Mouse (Mus musculus) stomach, embryonic 15.5 days (tissue): ENCODE data around the gene Adh4. TPM values are rescaled to one million over a fixed set of nuclear protein-coding genes. Genes with fewer than 3 reads are reported as not detected.
A peak's percentile ranks its signal among the peaks of the same experiment; 100 is the strongest.
"Not testable (repeated sequence)": the region's sequence is repeated elsewhere in the genome, so short reads cannot be mapped to it uniquely, and the experiment has no call there.

ENCODE experiments used
- ATAC-seq: fragments of 200-750 bp; cut with Nextera tagmentation; 2 replicates; pipeline ENCODE4 v1.8.0; 2017; ENCODE audit warnings: low read depth, moderate number of reproducible peaks, moderate TSS enrichment; ENCODE audit not compliant: insufficient read depth, low FRiP score
- H3K27ac ChIP-seq: fragments of 300-500 bp; sonication (generic); 2 replicates; pipeline ENCODE4 v1.5.1; 2015; ENCODE audit warnings: mild to moderate bottlenecking, inconsistent platforms
- H3K27me3 ChIP-seq: fragments of 300-500 bp; sonication (generic); replicated peaks from 2 replicates; pipeline ENCODE4 v1.6.1; 2015; ENCODE audit warnings: inconsistent platforms
- H3K36me3 ChIP-seq: fragments of 300-500 bp; sonication (generic); 2 replicates; pipeline ENCODE4 v1.6.1; 2015; ENCODE audit warnings: inconsistent platforms
- H3K4me1 ChIP-seq: fragments of 300-500 bp; sonication (generic); 2 replicates; pipeline ENCODE4 v1.6.1; 2015; ENCODE audit warnings: inconsistent platforms
- H3K4me2 ChIP-seq: fragments of 300-500 bp; sonication (generic); 2 replicates; pipeline ENCODE4 v1.6.1; 2015; ENCODE audit warnings: mild to moderate bottlenecking, inconsistent platforms
- H3K4me3 ChIP-seq: fragments of 300-500 bp; sonication (generic); replicated peaks from 2 replicates; pipeline ENCODE4 v1.5.1; 2015; ENCODE audit warnings: inconsistent platforms
- H3K9ac ChIP-seq: fragments of 300-500 bp; sonication (generic); 2 replicates; pipeline ENCODE4 v1.6.1; 2015; ENCODE audit warnings: inconsistent platforms
- H3K9me3 ChIP-seq: fragments of 300-500 bp; sonication (generic); 2 replicates; pipeline ENCODE4 v1.6.1; 2016; ENCODE audit warnings: inconsistent platforms
- WGBS: fragments of 180-500 bp; shearing (Covaris S2); methylation state at CpG from one replicate; pipeline ENCODE4 v1.1.7; 2015; 5-methylcytosine and 5-hydroxymethylcytosine counted together
- polyA plus RNA-seq: library from polyadenylated mRNA; unstranded; fragments of >200 nt; fragmentation: Nextera tagmentation; extraction: Ambion mirVana; gene quantifications from 2 replicates; pipeline ENCODE4 v1.2.1, GENCODE M21; 2015

The Adh4 gene
- polyA plus RNA-seq, 1 experiment from 2014 or later, result not detected

DNA sequence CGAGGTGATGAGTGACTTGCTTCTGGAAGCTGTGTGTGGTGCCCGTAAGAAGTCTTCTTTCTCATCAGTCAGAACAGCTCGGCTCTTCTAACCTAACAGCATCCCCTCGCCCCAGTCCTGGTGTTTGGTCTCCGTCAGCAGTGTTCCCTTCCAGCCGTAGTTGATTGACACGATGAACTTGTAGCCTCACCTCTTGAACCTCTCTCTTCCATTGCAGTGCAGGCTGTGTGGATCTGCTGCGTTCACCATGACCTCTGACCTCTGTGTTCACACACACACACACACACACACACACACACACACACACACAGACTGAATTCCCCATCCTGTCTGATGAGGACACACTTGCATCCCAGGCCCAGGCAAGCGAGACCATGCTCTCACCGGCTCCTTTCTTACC lies 36.9 kb downstream of the Adh4 start:
- Histone ChIP-seq H3K27me3 (no peaks in the 10 kb centered on the region), H3K4me1 (no peaks in the 10 kb centered on the region), H3K27ac (no peak overlapping the region), H3K36me3 (peaks cover 27% of the 10 kb centered on the region), H3K4me3 (no peak overlapping the region), H3K9ac (no peak overlapping the region), H3K4me2 (no peak overlapping the region), H3K9me3 (no peaks in the 10 kb centered on the region)
- 79% methylated on average over 10 of the region's 10 CpGs for WGBS
- ATAC-seq, result no peak

DNA sequence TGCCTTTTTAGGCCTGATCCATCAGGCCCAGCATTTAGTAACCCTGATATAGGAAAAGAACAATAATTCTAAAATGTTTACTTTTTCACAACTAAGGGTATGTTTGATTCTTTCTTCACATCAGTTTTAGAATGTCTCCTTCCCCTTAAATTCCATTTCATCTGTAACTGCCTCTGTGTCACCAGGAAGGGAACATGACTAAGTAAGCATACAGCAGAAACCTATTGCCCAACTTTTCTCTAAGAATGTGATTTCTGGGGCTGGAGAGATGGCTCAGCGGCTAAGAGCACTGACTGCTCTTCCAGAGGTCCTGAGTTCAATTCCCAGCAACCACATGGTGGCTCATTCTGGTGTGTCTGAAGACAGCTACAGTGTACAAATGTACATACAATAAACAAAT lies 39.0 kb downstream of the Adh4 start:
- H3K9ac ChIP-seq, result no peak overlapping the region
- peaks cover 26% of the 10 kb centered on the region for H3K36me3 ChIP-seq
- H3K27me3 ChIP-seq, result no peaks in the 10 kb centered on the region
- H3K4me2 ChIP-seq, result no peak overlapping the region
- no peak overlapping the region for H3K27ac ChIP-seq
- ATAC-seq, result no peak
- H3K9me3 ChIP-seq, result no peaks in the 10 kb centered on the region
- H3K4me3 ChIP-seq, result no peak overlapping the region
- H3K4me1 ChIP-seq, result no peaks in the 10 kb centered on the region
- 79% methylated on average over 1 of the region's 1 CpGs for WGBS

DNA sequence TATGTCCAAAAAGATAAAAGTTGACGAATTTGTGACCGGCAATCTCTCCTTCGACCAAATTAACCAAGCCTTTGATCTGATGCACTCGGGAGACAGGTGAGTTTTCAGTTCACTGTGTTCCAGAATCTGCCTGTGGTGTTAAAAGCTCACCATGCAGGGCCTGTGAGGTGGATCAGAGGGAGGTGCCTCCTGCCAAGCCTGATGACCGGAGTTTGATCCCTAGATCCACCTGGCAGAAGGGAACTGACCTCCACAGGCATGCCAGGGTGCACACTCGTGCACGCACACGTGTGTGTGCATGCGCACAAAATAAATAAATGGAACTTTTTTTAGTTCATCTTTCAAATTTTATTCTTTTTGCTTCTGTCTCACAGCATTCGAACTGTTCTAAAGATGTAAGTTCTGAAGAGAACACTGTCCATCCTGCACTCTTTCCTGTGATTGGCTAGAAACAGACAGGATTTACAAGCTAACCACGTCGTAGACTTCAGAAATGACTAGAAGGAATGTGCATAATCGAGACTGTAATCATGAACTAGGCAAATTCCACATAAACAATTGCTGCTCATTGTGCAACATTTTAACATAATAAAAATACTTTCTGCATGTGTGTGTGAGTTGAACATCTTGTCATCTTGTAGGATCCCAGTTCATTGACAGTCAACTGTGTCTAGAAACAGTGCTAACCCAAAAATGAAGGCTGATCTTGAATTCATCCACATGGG lies 39.6 kb downstream of the Adh4 start:
- H3K9ac ChIP-seq, result no peak overlapping the region
- ATAC-seq, result no peak

DNA sequence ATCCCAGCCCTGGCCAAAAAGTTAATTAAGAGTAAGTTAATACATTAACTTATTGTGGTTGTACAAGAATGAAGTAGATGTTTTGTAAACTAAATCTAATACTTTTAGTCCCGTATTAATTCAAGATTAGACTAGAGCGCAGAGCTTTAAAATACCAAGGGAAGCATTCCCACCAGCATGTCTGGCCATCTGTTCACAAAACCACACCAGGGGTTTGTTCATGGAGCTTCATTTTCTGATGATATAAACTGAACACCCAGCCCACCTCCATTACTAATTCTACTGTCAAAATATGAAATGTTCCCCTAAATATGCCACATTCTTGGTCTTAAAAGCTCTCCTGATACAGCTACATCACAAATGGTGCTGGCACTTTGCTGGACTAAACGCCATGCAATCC lies 43.2 kb downstream of the Adh4 start:
- H3K9ac ChIP-seq, result no peak overlapping the region
- H3K36me3 ChIP-seq, result peaks cover 30% of the 10 kb centered on the region
- no peak overlapping the region for H3K4me3 ChIP-seq
- ATAC-seq, result no peak
- no peak overlapping the region for H3K27ac ChIP-seq
- no peaks in the 10 kb centered on the region for H3K9me3 ChIP-seq
- no peaks in the 10 kb centered on the region for H3K4me1 ChIP-seq
- 94% methylated on average over 3 of the region's 3 CpGs for WGBS
- H3K27me3 ChIP-seq, result no peaks in the 10 kb centered on the region
- no peak overlapping the region for H3K4me2 ChIP-seq

More for the DNA sequence above, 39.6 kb downstream of the Adh4 start:
- 86% methylated on average over 13 of the region's 13 CpGs for WGBS
- no peak overlapping the region for H3K4me3 ChIP-seq
- H3K4me1 ChIP-seq, result no peaks in the 10 kb centered on the region
- H3K27me3 ChIP-seq, result no peaks in the 10 kb centered on the region
- no peak overlapping the region for H3K4me2 ChIP-seq
- no peaks in the 10 kb centered on the region for H3K9me3 ChIP-seq
- no peak overlapping the region for H3K27ac ChIP-seq
- peaks cover 29% of the 10 kb centered on the region for H3K36me3 ChIP-seq

DNA sequence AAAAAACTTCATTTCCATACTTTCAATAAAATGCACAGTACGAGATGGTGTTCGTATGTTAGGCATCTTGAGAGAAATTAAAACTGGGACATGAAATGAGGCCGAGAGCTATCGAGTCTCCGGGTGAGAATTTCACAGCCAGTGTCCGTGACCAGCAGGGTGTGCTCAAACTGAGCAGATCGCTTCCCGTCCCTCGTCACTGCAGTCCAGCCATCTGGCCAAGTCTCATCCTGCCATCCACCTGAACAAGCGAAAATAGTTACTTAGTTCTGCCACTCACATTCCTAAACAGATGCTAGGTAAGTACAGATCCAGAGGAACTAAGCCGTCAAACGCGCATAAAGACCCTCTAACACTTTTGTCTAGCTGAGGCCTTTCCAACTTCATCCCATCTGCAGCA lies 45.0 kb downstream of the Adh4 start:
- WGBS, result 85% methylated on average over 13 of the region's 13 CpGs
- Histone ChIP-seq H3K4me2 (no peak overlapping the region), H3K4me1 (no peaks in the 10 kb centered on the region), H3K9me3 (no peaks in the 10 kb centered on the region), H3K27ac (no peak overlapping the region), H3K9ac (no peak overlapping the region), H3K27me3 (no peaks in the 10 kb centered on the region), H3K4me3 (no peak overlapping the region), H3K36me3 (peaks cover 34% of the 10 kb centered on the region)
- ATAC-seq, result no peak

DNA sequence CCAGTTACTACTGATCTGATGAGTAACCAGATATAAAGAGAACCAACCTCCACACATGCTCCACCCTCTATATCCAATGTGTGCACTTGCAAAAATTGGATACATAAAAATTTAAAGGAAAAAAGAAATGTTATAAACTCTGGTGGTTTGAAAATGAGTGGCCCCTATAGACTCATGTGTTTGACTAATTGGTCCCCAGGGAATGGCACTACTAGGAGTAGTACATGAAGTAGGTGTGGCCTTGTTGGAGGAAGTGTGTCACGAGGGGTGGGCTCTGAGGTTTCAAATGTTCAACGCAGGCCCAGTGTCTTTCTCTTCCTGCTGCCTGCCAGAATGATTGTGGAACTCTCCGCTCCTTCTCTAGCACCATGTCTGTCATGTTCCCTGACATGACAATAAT lies 46.6 kb downstream of the Adh4 start:
- Histone ChIP-seq H3K9me3 (no peaks in the 10 kb centered on the region), H3K27ac (no peak overlapping the region), H3K9ac (no peak overlapping the region), H3K27me3 (no peaks in the 10 kb centered on the region), H3K36me3 (peaks cover 44% of the 10 kb centered on the region), H3K4me2 (no peak overlapping the region), H3K4me3 (no peak overlapping the region), H3K4me1 (no peaks in the 10 kb centered on the region)
- ATAC-seq, result no peak
- WGBS, result 93% methylated on average over 3 of the region's 3 CpGs

DNA sequence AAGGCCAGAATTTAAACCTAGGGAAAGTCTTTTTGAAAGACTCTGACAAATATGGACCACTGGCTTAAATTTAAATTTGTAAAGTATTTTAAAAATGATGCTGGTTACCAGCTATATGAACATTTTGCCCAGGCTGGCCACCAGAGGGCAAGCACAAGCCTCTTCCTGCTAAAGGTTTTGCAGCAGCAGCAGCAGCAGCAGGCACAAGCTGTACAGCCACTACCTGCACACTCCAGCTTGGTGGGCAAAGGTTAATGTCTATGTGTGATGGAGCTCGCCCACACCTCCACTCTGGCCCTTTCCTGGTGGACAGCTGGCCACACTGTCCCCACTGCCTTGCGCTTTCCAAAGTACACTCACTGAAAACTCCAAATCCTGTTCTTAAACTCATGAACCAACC lies 47.9 kb downstream of the Adh4 start:
- peaks cover 52% of the 10 kb centered on the region for H3K36me3 ChIP-seq
- 55% methylated on average over 2 of the region's 2 CpGs for whole genome bisulfite sequencing
- no peak for ATAC-seq

DNA sequence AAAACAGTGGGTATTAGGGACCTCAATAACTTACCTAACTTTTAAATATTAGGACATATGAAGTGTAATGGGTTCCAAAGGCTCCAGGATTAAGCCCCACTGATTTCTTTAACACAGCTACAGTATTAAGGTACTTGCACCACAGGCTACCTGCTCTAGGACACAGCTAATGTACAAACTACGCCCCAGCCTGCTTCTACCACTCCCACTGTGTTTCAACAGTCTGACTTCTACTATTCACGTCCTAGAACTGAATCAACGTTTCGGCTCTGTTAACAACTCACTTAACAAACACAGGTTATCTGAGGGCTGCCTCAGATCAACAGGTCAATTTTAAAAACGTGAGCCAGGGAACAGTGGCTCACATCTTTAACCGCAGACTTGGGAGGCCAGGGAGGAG lies 48.5 kb downstream of the Adh4 start:
- WGBS, result 70% methylated on average over 6 of the region's 6 CpGs
- Histone ChIP-seq H3K4me3 (no peak overlapping the region), H3K9ac (no peak overlapping the region), H3K27me3 (no peaks in the 10 kb centered on the region), H3K9me3 (no peaks in the 10 kb centered on the region), H3K27ac (no peak overlapping the region), H3K4me2 (no peak overlapping the region), H3K4me1 (no peaks in the 10 kb centered on the region), H3K36me3 (peaks cover 52% of the 10 kb centered on the region)
- 0 out of 2 replicates have a peak, but pooled peaks have one; percentile 16 for ATAC-seq

More for the DNA sequence above, 47.9 kb downstream of the Adh4 start:
- Histone ChIP-seq H3K9ac (no peak overlapping the region), H3K4me1 (no peaks in the 10 kb centered on the region), H3K27ac (no peak overlapping the region), H3K9me3 (no peaks in the 10 kb centered on the region), H3K4me2 (no peak overlapping the region), H3K27me3 (no peaks in the 10 kb centered on the region), H3K4me3 (no peak overlapping the region)

DNA sequence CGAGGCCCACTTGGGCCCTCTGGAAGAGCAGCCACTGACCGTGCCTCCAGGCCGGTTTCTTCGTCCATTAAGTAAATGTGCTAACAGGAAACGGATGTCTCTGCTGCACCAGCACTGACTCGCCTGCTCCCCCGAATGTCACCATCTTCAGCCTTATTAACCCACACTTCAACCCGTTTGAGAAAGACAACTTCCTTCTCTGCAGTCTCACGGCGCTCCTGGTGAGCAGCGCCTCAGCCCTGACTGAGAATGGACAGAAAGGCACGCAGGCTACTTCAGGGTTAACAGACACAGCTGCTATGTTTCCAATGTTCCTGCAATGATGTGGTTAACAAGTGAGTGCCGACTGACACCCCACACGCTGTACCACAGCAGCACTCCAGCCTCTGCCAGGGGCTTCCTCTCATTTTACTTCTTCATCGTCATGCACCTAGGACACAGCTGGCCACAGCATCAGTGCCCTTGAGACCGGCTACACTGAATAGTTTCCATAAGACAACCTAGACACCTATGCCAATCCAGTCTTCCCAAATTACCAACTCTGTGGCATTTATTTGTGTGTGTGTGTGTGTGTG lies 49.4 kb downstream of the Adh4 start:
- Histone ChIP-seq H3K4me2 (no peak overlapping the region), H3K36me3 (peaks cover 46% of the 10 kb centered on the region), H3K27ac (no peak overlapping the region), H3K4me1 (no peaks in the 10 kb centered on the region), H3K4me3 (no peak overlapping the region), H3K27me3 (no peaks in the 10 kb centered on the region), H3K9me3 (no peaks in the 10 kb centered on the region), H3K9ac (no peak overlapping the region)
- WGBS, result 74% methylated on average over 16 of the region's 16 CpGs
- no peak for ATAC-seq

DNA sequence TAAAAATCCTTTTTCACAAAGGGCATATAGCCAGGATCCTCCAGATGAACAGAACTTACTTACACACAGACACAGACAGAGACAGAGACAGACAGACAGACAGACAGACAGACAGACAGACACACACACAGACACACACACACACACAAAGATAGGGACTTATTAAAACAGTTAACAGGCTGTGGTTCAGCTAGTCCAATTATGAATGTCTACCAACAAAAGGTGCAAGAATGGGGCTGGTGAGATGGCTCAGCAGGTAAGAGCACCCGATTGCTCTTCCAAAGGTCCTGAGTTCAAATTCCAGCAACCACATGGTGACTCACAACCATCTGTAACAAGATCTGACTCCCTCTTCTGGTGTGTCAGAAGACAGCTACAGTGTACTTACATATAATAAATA lies 51.4 kb downstream of the Adh4 start:
- WGBS, result 100% methylated on average over 1 of the region's 1 CpGs
- not testable (repeated sequence) for H3K4me3 ChIP-seq, H3K27ac ChIP-seq, H3K27me3 ChIP-seq, H3K4me2 ChIP-seq, H3K9me3 ChIP-seq, H3K4me1 ChIP-seq, ATAC-seq, H3K9ac ChIP-seq
- peaks cover 50% of the 10 kb centered on the region for H3K36me3 ChIP-seq

DNA sequence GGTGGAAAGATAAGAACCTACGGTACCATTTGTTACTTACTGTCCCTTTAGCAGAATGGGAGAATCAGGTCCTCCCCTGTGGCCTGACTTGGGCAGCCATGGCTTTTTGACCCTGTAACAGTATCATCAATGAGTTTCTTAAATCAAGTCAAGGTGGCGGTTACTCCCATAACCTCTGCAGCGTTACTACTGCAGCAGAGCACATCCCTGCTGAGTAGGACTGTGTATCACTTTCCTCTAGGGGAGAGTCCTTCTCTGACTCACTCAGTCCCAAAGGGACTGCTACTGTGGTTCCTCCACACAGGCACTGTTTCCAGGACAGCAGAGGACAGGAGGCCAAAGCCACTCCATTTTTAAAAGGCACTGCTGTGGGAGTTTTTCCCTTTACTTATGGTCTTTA lies 55.8 kb downstream of the Adh4 start:
- Histone ChIP-seq H3K36me3 (peaks cover 33% of the 10 kb centered on the region), H3K9ac (no peak overlapping the region), H3K27me3 (no peaks in the 10 kb centered on the region), H3K4me1 (no peaks in the 10 kb centered on the region), H3K27ac (no peak overlapping the region), H3K4me3 (no peak overlapping the region), H3K9me3 (no peaks in the 10 kb centered on the region), H3K4me2 (no peak overlapping the region)
- ATAC-seq, result no peak
- 88% methylated on average over 3 of the region's 3 CpGs for WGBS

DNA sequence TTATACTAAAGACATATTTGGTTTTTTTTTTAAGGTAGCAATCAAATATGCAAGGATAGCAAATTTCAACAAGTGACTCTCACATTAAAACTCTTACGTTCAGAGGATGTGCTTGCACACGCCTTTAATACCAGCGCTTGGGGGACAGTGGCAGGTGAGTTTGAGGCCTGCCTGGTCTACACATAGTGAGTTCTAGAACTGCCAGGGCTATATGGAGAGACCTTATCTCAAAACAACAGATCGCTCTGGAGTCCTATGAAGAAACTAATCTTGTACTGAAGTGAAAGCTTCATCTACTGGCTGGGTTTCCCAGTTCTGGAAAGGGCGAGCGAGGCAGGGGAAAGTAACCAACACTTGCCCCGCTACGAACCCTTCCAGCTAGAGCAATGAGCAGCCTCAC lies 64.2 kb downstream of the Adh4 start:
- H3K4me3 ChIP-seq, result no peak overlapping the region
- H3K9me3 ChIP-seq, result no peaks in the 10 kb centered on the region
- peaks cover 9% of the 10 kb centered on the region; the same call in 1 of the 2 replicates for H3K36me3 ChIP-seq
- H3K27me3 ChIP-seq, result no peaks in the 10 kb centered on the region
- 0 out of 2 replicates have a peak, but pooled peaks cover 3% of the 10 kb centered on the region for H3K4me1 ChIP-seq
- 94% methylated on average over 8 of the region's 8 CpGs for WGBS
- no peak overlapping the region for H3K27ac ChIP-seq
- no peak overlapping the region for H3K9ac ChIP-seq
- no peak overlapping the region for H3K4me2 ChIP-seq
- no peak for ATAC-seq
